Mouse (Mus musculus) large intestine, adult 2 months (tissue): Measurements from ENCODE around the gene Polr1e. TPM values are rescaled to one million over a fixed set of nuclear protein-coding genes. Genes with fewer than 3 reads are reported as not detected.

Experiments
- polyA plus RNA-seq: library from polyadenylated mRNA; depleted of rRNA; stranded (reverse); fragments of >200 nt; gene quantifications from 2 replicates; pipeline ENCODE4 v1.2.3, GENCODE M21; 2012; rRNA removed

Polr1e gene
- polyA plus RNA-seq, 1 experiment = 5.2 TPM

Other genes with a start within 250 kb of the Polr1e start
- gene Grhpr, start 37.2 kb upstream of the Polr1e start, polyA plus RNA-seq = 26.4 and 29.5 TPM in 2 replicates
- gene Zbtb5, start 6.2 kb upstream of the Polr1e start, polyA plus RNA-seq = 4.1 and 7.4 TPM in 2 replicates
- gene Fbxo10, start 66.0 kb downstream of the Polr1e start, polyA plus RNA-seq = 2.0 and 2.3 TPM in 2 replicates
- gene Tomm5, start 89.5 kb downstream of the Polr1e start, polyA plus RNA-seq = 134 and 140 TPM in 2 replicates
- 0.38 and 0.41 TPM in 2 replicates for gene Frmpd1, start 166.3 kb downstream of the Polr1e start, polyA plus RNA-seq